Mouse (Mus musculus) cortical plate, adult 2 months (tissue): ENCODE measurements around the gene Cdk18. TPM values are rescaled to one million over a fixed set of nuclear protein-coding genes. Genes with fewer than 3 reads are reported as not detected.

Experiments used
- H3K27ac ChIP-seq: fragments of 200-500 bp; 2 replicates; pipeline ENCODE4 v1.5.1; 2012; ENCODE audit warnings: low read length, control low read depth, inconsistent platforms; ENCODE audit not compliant: insufficient read depth
- H3K4me1 ChIP-seq: fragments of 200-500 bp; 2 replicates; pipeline ENCODE4 v1.6.1; 2011; ENCODE audit warnings: low read length; ENCODE audit not compliant: control insufficient read depth, insufficient read depth
- H3K4me3 ChIP-seq: fragments of 200-500 bp; 2 replicates; pipeline ENCODE4 v1.5.1; 2011; ENCODE audit warnings: mild to moderate bottlenecking, low read length, control low read depth; ENCODE audit not compliant: insufficient read depth
- CTCF ChIP-seq: fragments of 200-500 bp; IDR thresholded peaks from 2 replicates; pipeline ENCODE4 v1.5.1; 2011; ENCODE audit warnings: mild to moderate bottlenecking, control low read depth, low read length; ENCODE audit not compliant: insufficient read depth; ENCODE audit errors: extremely low read depth
- POLR2A ChIP-seq: fragments of 200-500 bp; IDR thresholded peaks from 2 replicates; pipeline ENCODE4 v1.6.1; 2011; ENCODE audit warnings: mild to moderate bottlenecking, low read length, control low read depth; ENCODE audit not compliant: insufficient read depth; ENCODE audit errors: extremely low read depth
- polyA plus RNA-seq: library from polyadenylated mRNA; depleted of rRNA; stranded (reverse); fragments of >200 nt; gene quantifications from 2 replicates; pipeline ENCODE4 v1.2.3, GENCODE M21; 2012

Gene Cdk18
- polyA plus RNA-seq, 1 experiment = 30.0 TPM

- peaks cover 9% of the 10 kb centered on the region for H3K4me1 ChIP-seq
- no peak for TF ChIP-seq POLR2A
- no peak for TF ChIP-seq CTCF
- H3K27ac ChIP-seq = no peak overlapping the region
Observed at GRCm38 (mm10) chr1:132140574-132140973, 1.1 kb upstream of the Cdk18 start.

GRCm38 (mm10) chr1:132140171-132140570 lies 687 bp upstream of the Cdk18 start:
- H3K4me3 ChIP-seq = no peak overlapping the region; the same call in 1 of the 2 replicates
- peaks cover 9% of the 10 kb centered on the region for H3K4me1 ChIP-seq
- peak; percentile 30; the same call in 1 of the 2 replicates for TF ChIP-seq CTCF
- no peak for TF ChIP-seq POLR2A
- no peak overlapping the region for H3K27ac ChIP-seq

More at GRCm38 (mm10) chr1:132140574-132140973, 1.1 kb upstream of the Cdk18 start:
- H3K4me3 ChIP-seq = no peak overlapping the region

GRCm38 (mm10) chr1:132138576-132139415 lies 688 bp downstream of the Cdk18 start:
- TF ChIP-seq CTCF = no peak
- no peak for TF ChIP-seq POLR2A
- peaks cover 5% of the 10 kb centered on the region for H3K4me1 ChIP-seq
- H3K4me3 ChIP-seq = peak overlapping the region; percentile 45
- H3K27ac ChIP-seq = no peak overlapping the region; the same call in 1 of the 2 replicates

- H3K4me1 ChIP-seq = peaks cover under 1% of the 10 kb centered on the region; the same call in 1 of the 2 replicates
- TF ChIP-seq CTCF = no peak
- TF ChIP-seq POLR2A = no peak
- peak overlapping the region; percentile 45 for H3K4me3 ChIP-seq
- H3K27ac ChIP-seq = no peak overlapping the region
Observed at GRCm38 (mm10) chr1:132137935-132138575, 1.4 kb downstream of the Cdk18 start.

GRCm38 (mm10) chr1:132136847-132137246 lies 2.6 kb downstream of the Cdk18 start:
- Histone ChIP-seq H3K4me1 (no peaks in the 10 kb centered on the region), H3K27ac (no peak overlapping the region), H3K4me3 (no peak overlapping the region)
- TF ChIP-seq POLR2A = no peak
- TF ChIP-seq CTCF = no peak

GRCm38 (mm10) chr1:132135631-132136030 lies 3.9 kb downstream of the Cdk18 start:
- Histone ChIP-seq H3K27ac (no peak overlapping the region), H3K4me1 (no peaks in the 10 kb centered on the region), H3K4me3 (no peak overlapping the region)
- no peak for TF ChIP-seq POLR2A
- no peak for TF ChIP-seq CTCF

- Histone ChIP-seq H3K4me3 (no peak overlapping the region), H3K27ac (no peak overlapping the region), H3K4me1 (no peaks in the 10 kb centered on the region)
- no peak for TF ChIP-seq POLR2A
- no peak for TF ChIP-seq CTCF
Observed at GRCm38 (mm10) chr1:132128311-132128710, 11.2 kb downstream of the Cdk18 start.

GRCm38 (mm10) chr1:132125803-132126405 lies 13.6 kb downstream of the Cdk18 start:
- Histone ChIP-seq H3K4me3 (no peak overlapping the region), H3K27ac (peak overlapping the region; percentile 91)
- no peak for TF ChIP-seq CTCF
- no peak for TF ChIP-seq POLR2A

GRCm38 (mm10) chr1:132125249-132125648 lies 14.2 kb downstream of the Cdk18 start:
- TF ChIP-seq POLR2A (no peak), CTCF (no peak)
- Histone ChIP-seq H3K27ac (peak overlapping the region; percentile 80), H3K4me1 (0 out of 2 replicates have a peak, but pooled peaks cover 4% of the 10 kb centered on the region)

More at GRCm38 (mm10) chr1:132125803-132126405, 13.6 kb downstream of the Cdk18 start:
- H3K4me1 ChIP-seq = 0 out of 2 replicates have a peak, but pooled peaks cover 4% of the 10 kb centered on the region

More at GRCm38 (mm10) chr1:132125249-132125648, 14.2 kb downstream of the Cdk18 start:
- no peak overlapping the region for H3K4me3 ChIP-seq
